Mouse (Mus musculus) heart, adult 8-10 months (tissue): ENCODE data around the gene Hist2h2ac. TPM values are rescaled to one million over a fixed set of nuclear protein-coding genes. Genes with fewer than 3 reads are reported as not detected.
A peak's percentile ranks its signal among the peaks of the same experiment; 100 is the strongest.
"Not testable (repeated sequence)": the region's sequence is repeated elsewhere in the genome, so short reads cannot be mapped to it uniquely, and the experiment has no call there.

ENCODE experiments used
- DNase-seq: peaks from one replicate; pipeline ENCODE4 v3.0.0; 2022; ENCODE audit warnings: low spot score
- total RNA-seq, 4 experiments: library from RNA; stranded (reverse); gene quantifications; 2 replicates each; pipeline ENCODE4 v1.2.4; 2022

Hist2h2ac gene
- total RNA-seq: 10 to 100 TPM; 17.5 to 26.5 (median 24.3) TPM

- peak; percentile 96 for DNase-seq
These were observed at the start of gene Hist2h2ac, which contains the start of gene Hist2h2be for GRCm38 (mm10) chr3:96220765-96221639. Gene Hist2h2ac, minus strand, starts transcription at chr3:96220880. Gene Hist2h2be, plus strand, starts transcription at chr3:96221119.

GRCm38 (mm10) chr3:96269511-96270474 lies 49.1 kb upstream of the Hist2h2ac start, which contains the start of gene Hist2h2bb:
Gene Hist2h2bb, plus strand, starts transcription at chr3:96269752.
- peak; percentile 96 for DNase-seq

DNA sequence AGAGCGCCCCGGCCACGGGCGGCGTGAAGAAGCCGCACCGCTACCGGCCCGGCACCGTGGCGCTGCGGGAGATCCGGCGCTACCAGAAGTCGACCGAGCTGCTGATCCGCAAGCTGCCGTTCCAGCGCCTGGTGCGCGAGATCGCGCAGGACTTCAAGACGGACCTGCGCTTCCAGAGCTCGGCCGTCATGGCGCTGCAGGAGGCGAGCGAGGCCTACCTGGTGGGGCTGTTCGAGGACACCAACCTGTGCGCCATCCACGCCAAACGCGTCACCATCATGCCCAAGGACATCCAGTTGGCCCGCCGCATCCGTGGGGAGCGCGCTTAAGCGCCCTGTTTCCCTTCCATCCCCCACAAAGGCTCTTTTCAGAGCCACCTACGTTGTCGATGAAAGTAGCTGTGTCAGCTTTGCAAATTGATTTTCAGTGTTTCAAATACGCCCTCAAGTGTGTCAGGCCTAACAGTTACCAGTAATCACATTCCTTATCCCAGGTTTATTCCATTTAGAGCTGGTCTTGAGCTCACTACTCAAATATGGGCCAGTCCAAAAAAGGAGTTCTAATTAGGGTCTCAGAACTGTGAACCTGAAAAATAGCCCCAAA lies 48.2 kb upstream of the Hist2h2ac start:
- DNase-seq: not testable (repeated sequence)

GRCm38 (mm10) chr3:96268051-96268775 lies 47.5 kb upstream of the Hist2h2ac start, which contains the start of gene Hist2h3b:
Gene Hist2h3b, plus strand, starts transcription at chr3:96268654.
- DNase-seq: peak; percentile 86

DNA sequence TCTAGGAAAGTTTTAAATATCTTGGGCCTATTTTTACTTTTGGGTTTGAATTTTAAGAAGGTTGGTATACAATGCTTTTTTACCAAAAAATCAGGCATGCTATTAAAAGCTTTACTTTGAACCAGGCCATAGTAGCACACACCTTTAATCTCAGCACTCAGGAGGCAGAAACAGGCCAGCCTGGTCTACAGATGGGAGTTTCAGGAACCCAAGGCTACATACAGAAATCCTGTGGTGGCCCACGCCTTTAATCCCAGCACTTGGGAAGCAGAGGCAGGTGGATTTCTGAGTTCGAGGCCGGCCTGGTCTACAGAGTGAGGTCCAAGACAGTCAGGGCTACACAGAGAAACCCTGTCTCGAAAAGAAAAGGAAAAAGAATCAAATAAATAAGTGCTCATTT lies 46.9 kb upstream of the Hist2h2ac start:
- DNase-seq: no peak

DNA sequence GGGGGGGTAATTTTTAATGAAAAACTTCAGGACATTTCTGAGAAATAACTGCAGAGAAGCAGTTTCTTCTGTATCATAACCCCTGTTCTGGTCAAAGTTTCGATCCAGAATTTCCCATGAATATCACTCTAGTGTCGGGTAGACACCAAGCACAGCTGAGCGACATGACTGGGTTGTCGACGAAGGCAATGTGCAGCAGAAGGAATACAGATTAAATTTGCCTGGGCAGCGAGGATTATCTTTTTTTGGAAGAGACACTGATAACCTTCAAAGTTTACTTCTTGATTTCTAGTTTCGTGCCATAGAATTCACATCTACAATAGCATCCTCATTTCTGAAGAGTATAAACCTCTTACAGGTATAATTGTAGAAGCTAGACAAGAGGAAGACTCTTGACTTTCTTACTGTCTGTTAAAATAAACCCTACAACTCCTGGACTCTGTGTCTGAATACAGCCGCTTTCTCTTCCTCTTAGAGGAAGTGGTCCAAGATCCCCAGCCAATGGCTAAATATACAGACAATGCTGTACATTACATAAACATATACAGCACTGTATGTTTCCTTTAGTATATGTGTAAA lies 45.5 kb upstream of the Hist2h2ac start:
- DNase-seq: no peak

DNA sequence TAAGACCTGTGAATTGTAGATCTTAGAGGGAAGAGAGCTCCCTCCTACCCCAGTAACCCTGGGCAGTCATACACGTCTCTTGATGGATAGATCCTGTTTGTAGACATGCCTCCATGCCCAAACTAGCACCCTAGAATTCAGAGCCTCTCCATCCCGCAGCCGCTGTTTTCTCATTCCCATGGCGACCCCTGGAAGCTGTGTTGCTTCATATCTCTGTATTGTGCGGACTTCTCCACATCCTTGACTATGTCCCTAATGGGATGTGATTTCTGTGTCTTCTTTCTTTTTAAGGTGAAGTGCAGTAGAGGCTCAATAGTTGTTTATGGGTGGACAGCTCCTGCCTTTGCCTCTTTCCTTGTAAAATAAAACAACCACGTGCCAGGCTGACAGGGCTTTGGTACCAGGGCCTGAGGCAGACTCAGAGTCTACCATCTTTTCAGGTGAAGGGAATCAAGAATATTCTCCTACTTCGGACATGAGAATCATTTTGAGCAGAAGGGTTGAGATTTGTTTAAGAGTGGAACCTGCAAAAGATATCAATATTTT lies 43.8 kb upstream of the Hist2h2ac start:
- no peak for DNase-seq

- DNase-seq: no peak
These were observed 43.1 kb upstream of the Hist2h2ac start for GRCm38 (mm10) chr3:96263558-96264403.

GRCm38 (mm10) chr3:96262979-96263550 lies 42.4 kb upstream of the Hist2h2ac start, which contains the start of gene Hist2h4:
Gene Hist2h4, minus strand, starts transcription at chr3:96263311.
- DNase-seq: peak; percentile 99

DNA sequence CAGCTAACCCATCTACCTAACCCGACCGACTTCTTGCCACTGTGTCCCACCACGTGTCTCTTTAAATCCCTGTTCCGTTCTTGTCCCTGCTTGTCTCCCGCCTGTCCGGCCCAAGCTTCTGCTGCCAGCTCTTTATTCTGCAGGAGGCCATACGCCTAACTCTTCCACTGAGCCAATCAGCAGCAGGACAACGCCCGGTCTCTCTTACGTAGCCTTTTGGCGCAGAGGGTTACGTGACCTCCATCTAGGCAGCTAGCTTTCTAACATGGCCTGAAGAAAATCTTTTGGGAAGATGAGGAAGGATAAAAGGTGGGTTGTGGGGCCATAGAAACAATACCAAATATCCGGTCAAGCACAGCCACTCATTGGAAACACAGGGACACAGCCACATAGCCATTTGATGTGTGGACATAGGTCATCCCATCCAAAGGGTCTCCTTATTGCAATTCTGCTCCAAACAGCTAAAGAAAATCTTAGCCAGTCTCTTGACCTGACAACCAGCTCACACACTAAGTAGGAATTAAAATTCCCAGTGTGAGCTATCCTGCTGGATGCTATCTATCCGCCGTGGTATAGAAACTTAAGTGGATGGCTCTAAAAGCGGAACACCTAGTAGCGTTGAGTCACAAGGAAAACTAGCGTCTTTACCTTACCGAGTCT lies 41.7 kb upstream of the Hist2h2ac start:
- peak; percentile 93 for DNase-seq

DNA sequence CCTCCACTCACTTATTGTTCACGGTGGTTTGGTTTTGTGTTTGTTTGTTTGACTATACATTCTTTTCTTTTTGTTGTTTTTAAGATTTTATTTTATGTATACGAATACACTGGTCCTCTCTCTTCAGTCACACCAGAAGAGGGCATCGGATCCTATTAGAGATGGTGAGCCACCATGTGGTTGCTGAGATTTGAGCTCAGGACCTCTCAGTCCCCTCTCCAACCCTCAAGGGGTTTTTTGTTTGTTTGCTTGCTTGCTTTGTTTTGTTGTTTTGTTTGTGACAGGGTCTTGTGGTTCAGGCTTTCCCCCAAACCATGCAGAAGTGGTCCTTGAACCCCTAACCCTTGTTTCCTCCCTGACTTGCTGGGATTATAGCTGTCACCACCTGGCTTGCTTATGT lies 40.9 kb upstream of the Hist2h2ac start:
- DNase-seq: no peak

GRCm38 (mm10) chr3:96260220-96260619 lies 39.5 kb upstream of the Hist2h2ac start:
- DNase-seq: no peak

GRCm38 (mm10) chr3:96257190-96257589 lies 36.5 kb upstream of the Hist2h2ac start:
- no peak for DNase-seq

DNA sequence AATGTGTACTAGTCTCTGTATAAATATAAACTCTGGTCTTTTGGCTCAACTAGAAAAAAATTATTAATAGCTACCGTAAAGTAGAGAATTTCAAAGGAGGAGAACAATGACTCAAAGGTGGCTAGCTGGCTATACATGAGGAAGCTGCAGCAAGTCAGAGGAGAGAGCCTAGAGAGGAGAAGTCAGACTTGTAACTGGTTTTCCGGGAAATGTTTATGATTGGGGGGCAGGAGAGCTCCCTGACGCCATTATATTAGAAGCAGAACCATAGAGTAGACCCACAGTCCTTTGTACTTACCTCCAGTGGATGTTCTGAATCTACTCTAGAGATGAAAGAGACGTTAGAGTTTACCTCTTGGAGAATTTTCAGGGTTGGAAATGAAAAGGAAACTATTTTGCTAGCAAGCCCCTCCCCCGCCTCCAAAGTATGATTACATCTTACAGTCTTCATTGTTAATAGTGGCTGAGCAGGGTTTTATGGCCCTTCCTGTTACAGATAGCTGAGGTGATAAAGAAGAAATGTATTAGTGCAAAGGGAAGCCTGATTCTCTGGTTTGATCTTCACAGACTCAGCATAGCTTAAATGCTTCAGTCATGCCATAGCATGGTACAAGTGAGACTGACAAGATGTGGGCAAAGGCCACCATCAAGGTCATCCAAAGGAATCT lies 35.4 kb upstream of the Hist2h2ac start:
- DNase-seq: no peak

DNA sequence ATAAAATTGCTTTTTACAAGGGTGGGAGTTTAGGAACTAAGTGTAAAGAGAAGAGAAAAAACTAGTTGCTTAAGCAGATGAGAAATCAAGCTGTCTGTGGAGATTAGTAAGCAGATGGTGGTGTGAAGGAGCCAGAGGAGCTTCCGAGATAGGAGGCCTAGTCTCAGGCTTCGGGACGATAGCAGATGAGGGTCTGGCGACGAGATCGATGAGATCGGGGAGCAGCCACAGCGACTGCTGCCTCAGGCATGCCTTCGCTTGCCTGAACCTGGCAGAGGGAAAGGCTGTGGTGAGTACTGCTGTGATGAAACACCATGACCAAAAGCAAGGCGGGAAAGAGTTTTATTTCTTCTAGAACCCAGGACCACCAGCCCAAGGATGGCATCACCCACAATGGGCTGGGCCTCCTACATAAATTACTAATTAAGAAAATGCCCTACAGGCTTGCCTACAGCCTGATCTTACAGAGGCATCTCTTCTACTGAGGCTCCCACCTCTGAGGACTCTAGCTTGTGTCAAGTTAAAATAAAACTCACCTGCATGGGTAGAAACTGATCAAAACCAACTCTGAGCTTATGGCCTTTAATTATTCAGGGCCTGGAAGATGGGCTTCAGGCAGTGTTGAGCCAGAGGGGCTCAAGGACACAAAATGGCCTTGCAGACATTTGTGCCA lies 34.1 kb upstream of the Hist2h2ac start:
- no peak for DNase-seq

DNA sequence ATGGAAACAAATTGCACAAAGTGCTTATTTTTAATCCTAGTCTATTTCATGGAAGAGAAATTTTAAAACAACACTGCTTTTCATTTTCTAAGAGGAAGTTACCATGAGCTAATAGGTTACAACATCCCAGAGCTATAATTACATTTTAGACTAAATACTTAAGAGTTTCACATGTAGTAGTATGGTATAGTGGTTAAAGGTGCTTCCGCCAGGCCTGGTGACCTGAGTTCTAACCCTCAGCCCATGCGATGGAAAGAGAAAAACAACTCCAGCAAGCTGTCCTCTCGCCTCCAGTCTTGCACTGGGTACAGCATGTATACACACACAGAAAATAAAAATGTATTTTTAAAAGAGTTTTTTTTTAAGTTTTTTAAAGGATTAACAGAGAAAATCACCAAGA lies 31.1 kb upstream of the Hist2h2ac start:
- no peak for DNase-seq

DNA sequence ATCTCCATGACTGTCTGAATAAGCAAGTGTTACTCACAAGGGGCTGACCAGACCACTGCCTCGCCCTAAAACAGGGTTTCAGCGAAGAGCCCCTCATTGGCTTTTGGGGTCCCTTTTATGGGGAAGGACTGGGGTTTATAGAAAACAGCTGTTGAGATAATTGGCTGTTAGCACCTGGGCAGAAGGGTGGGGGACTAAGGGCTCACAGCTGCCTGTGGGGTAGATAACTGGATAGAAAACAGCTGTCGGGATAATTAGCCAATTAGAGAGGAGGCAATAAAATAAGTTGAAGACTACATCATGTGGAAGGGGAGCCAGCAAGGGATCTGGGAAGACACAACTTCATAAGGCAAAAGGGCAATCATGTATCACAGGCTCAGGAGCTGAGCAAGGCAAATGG lies 30.2 kb upstream of the Hist2h2ac start:
- no peak for DNase-seq
